Mouse (Mus musculus): ENCODE measurements around the gene Podxl2.

Podxl2 gene

DNA sequence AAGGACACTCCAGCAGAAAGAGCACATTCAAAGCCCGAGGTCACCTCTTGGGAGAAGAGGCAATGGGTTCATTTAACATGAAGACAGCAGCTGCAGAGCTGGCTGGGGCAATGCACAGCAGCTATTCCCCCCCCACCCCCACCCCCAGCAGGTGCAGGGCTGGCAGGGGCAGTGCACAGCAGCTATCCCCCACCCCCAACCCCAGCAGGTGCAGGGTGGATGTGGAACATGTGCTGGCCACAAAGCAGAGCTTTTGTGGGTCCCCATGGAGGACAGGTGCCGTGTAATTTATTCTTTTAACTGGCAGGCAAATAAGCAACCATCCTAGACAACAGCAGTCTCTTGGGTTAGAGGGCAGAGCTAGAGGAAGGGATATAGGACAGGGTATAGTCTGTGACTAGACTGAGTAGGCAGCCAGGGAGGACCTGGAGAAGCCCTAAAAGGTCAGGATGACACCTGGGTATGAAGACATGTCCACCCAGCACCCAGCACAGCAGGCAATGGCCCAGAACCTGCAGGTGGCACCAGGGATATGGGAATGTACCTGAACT, 11.6 kb upstream of the Podxl2 start:
- DNase-seq = no peak

DNA sequence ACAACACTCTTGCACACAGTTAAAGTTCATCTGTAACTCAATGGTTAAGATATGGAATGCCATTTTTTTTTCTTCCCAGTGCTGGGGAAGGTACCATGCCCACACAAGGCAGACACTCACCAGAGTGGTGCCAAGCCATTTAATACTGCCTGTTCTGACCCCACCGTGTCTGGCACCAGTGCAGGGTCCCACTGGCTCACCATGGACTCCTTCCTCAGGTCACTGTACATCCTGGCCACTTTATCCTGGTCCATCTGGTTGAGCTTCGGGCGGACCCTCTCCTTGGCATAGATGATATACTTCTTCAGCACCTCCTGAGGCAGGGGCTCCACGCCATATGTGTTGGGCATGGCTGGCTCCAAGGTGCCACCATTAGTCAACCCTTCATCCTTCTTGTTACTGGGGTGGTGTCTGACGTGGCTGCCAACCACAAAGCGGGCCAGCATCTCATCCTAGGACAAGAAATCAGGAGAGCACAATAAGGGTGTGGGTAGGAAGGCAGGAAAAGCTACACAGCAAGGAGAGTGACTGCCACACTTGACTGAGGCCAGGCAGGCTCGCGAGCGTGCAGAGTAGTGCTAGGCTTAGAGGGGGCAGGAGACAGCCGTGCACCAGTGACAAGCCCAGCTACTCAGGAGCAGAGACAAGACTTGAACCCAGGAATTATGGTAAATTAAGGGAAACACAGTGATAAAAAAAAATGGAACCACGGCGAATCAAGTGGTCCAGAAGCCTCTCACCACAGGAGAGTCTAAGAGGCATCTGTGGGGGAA, 11.0 kb upstream of the Podxl2 start:
- DNase-seq = no peak

GRCm38 (mm10) chr6:88884690-88885089, 9.8 kb upstream of the Podxl2 start:
- DNase-seq = no peak

GRCm38 (mm10) chr6:88884195-88884594, 9.4 kb upstream of the Podxl2 start:
- no peak for DNase-seq

GRCm38 (mm10) chr6:88881334-88881733, 6.5 kb upstream of the Podxl2 start:
- no peak for DNase-seq

DNA sequence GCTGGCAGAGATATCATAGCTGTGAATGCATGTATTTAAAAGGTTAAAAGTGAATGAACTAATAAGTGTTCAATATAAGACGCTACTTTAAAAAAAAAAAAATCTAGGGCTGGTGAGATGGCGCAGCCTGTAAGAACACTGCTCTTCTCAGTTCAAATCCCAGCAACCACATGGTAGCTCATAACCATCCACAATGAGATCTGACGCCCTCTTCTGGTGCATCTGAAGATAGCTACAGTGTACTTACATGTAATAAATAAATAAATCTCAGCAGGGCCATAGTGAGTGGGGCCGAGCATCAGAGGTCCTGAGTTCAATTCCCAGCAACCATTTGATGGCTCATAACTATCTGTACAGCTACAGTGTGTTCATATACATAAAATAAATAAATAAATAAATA, 4.6 kb upstream of the Podxl2 start:
- no peak for DNase-seq

- peak; percentile 44 to 57 for DNase-seq
Measured at GRCm38 (mm10) chr6:88873965-88874867, 628 bp downstream of the Podxl2 start.

GRCm38 (mm10) chr6:88872811-88873210, 2.0 kb downstream of the Podxl2 start:
- DNase-seq = no peak

GRCm38 (mm10) chr6:88871546-88871945, 3.3 kb downstream of the Podxl2 start:
- no peak for DNase-seq

GRCm38 (mm10) chr6:88870594-88870993, 4.2 kb downstream of the Podxl2 start:
- DNase-seq = no peak

- no peak for DNase-seq
Measured at GRCm38 (mm10) chr6:88869459-88869858, 5.4 kb downstream of the Podxl2 start.

DNA sequence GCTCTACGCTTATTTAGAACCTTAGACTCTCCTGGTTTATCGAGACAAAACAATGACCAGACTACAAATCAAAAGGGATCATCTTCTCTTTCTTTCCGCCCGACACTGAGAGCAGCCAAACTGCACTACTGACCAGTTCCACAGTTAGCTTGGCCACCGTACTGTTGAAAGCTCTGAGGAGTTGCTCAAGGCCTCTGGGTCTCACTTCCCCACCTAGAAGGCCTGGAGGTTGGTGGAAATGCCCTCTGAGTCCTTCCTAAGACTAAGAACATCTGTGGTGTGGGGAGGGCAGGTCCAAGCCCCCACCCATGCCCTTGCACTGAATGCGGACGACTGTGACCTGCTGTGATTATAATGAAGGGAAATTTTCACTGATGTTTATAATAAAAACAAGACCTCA, 9.1 kb downstream of the Podxl2 start:
- DNase-seq = no peak

- peak in 1 of 2 experiments; percentile 51 for DNase-seq
Measured at GRCm38 (mm10) chr6:88860914-88861313, 13.9 kb downstream of the Podxl2 start.

- no peak for DNase-seq
Measured at GRCm38 (mm10) chr6:88858341-88858740, 16.5 kb downstream of the Podxl2 start.

GRCm38 (mm10) chr6:88857830-88858229, 17.0 kb downstream of the Podxl2 start:
- no peak for DNase-seq

GRCm38 (mm10) chr6:88857249-88857648, 17.6 kb downstream of the Podxl2 start:
- peak; percentile 55 to 74 for DNase-seq

DNA sequence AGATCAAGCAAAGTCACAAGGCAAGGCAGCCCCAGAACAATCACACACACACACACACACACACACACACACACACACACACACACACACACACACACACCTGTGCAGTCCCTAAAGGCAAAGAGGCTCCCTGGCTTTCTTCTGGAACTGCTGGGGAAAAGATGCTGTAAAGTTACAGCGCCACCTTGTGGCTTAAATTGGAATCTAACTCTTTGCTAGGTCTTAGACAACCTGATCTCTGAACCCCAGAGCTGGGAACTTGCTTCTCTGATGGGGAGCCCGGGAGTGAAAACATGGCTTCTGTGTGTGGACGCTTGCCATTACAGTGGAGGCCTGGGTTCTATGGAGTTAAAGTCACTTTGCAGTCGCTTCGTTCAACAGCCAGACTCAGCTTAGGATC, 19.2 kb downstream of the Podxl2 start:
- peak; percentile 55 to 67 for DNase-seq

- no peak for DNase-seq
Measured at GRCm38 (mm10) chr6:88854509-88854908, 20.3 kb downstream of the Podxl2 start.

DNA sequence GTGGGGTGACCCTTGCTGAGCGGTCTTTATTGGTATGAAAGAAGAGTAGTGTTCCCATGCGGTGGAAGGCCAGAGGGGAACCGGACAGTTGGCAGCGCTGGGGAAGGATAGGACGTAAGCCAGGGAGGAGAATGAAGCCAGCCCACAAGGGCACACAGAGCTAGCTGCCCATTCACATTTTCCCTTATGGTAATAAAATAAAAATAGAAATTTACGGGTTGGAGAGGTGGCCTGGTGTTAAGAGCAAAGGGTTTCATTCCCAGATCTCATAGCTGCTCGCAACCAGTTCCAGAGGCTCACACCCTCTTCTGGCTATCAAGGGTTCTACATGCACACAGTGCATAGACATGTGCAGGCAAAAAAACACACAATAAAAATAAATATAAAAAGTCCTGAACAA, 24.8 kb downstream of the Podxl2 start:
- no peak for DNase-seq

DNA sequence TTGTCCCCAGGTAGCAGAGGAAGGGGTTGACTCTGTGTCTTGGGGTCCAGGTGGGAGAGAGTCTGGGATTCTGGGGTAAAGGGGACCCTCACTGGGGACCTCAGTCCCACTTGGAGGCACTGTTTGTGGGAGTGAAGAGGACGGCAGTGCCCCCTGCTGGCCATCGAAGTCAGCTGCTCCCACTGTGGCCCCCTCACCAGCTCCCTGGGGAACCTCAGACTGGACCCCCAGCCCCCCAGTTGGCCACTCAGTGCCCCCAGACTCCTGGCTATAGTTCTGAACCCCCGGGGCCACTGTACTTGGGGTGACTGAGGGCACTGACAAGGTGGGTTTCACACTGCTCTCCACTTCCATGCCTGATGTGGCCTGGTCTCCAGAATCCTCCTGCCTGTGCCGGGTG, 25.6 kb downstream of the Podxl2 start:
- DNase-seq = peak in 1 of 2 experiments; percentile 52

DNA sequence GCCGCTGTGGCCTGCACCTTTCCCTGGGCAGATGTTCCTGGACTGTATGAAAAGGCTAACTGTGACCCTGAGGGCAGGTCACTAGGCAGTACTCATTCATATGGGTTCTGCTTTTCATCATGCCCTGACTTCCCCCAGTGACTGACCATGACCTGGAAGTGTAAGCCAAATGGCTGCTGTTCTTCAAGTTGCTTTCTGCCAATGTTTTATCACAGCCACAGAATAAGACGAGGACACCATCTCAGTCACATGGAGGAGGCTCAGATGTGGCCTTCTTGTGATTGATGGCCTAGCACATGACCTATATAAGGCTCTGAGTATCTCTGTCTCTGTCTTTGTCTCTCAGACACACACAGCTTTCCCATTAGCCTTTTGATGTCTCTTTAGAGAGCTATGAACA, 27.3 kb downstream of the Podxl2 start:
- no peak for DNase-seq

GRCm38 (mm10) chr6:88844901-88845565, 29.8 kb downstream of the Podxl2 start:
- DNase-seq = no peak
